Mouse (Mus musculus) hindbrain, embryonic 16.5 days (tissue): ENCODE results near the gene Fgf23. TPM values are rescaled to one million over a fixed set of nuclear protein-coding genes. Genes with fewer than 3 reads are reported as not detected.
A peak's percentile ranks its signal among the peaks of the same experiment; 100 is the strongest.

Source experiments
- ATAC-seq: fragments of 200-750 bp; cut with Nextera tagmentation; 2 replicates; pipeline ENCODE4 v1.8.0; 2017; ENCODE audit warnings: moderate TSS enrichment, moderate library complexity
- H3K27ac ChIP-seq: fragments of 300-500 bp; sonication (generic); 2 replicates; pipeline ENCODE4 v1.5.1; 2014; ENCODE audit warnings: low read depth, mild to moderate bottlenecking, control low read depth, low read length, moderate library complexity
- H3K27me3 ChIP-seq: fragments of 300-500 bp; sonication (generic); replicated peaks from 2 replicates; pipeline ENCODE4 v1.6.1; 2014; ENCODE audit warnings: low read length; ENCODE audit not compliant: control insufficient read depth, insufficient read depth
- H3K36me3 ChIP-seq: fragments of 300-500 bp; sonication (generic); 2 replicates; pipeline ENCODE4 v1.6.1; 2014; ENCODE audit warnings: mild to moderate bottlenecking, low read length, moderate library complexity, mixed read lengths; ENCODE audit not compliant: control insufficient read depth, insufficient read depth
- H3K4me1 ChIP-seq: fragments of 300-500 bp; sonication (generic); 2 replicates; pipeline ENCODE4 v1.6.1; 2014; ENCODE audit warnings: low read depth, low read length; ENCODE audit not compliant: control insufficient read depth, insufficient read depth
- H3K4me2 ChIP-seq: fragments of 300-500 bp; sonication (generic); 2 replicates; pipeline ENCODE4 v1.6.1; 2014; ENCODE audit warnings: mild to moderate bottlenecking, low read length, control low read depth, moderate library complexity
- H3K4me3 ChIP-seq: fragments of 300-500 bp; sonication (generic); 2 replicates; pipeline ENCODE4 v1.5.1; 2014; ENCODE audit warnings: mild to moderate bottlenecking, low read length, control low read depth, moderate library complexity
- H3K9ac ChIP-seq: fragments of 300-500 bp; sonication (generic); 2 replicates; pipeline ENCODE4 v1.6.1; 2014; ENCODE audit warnings: low read depth, mild to moderate bottlenecking, control low read depth, low read length, moderate library complexity
- H3K9me3 ChIP-seq: fragments of 300-500 bp; sonication (generic); 2 replicates; pipeline ENCODE4 v1.6.1; 2014; ENCODE audit warnings: mild to moderate bottlenecking, low read length, moderate library complexity; ENCODE audit not compliant: control insufficient read depth
- WGBS: fragments of 180-500 bp; shearing (Covaris S2); extraction: QIAGEN DNeasy Blood & Tissue Kit; methylation state at CpG from one replicate; pipeline ENCODE4 v1.1.7; 2014; 5-methylcytosine and 5-hydroxymethylcytosine counted together
- polyA plus RNA-seq: library from polyadenylated mRNA; unstranded; fragments of >200 nt; fragmentation: Nextera tagmentation; extraction: Ambion mirVana; gene quantifications from 2 replicates; pipeline ENCODE4 v1.2.1, GENCODE M21; 2015

The Fgf23 gene
- polyA plus RNA-seq, 1 experiment from 2014 or later, result 0.33 TPM

GRCm38 (mm10) chr6:127079867-127080731, 7.4 kb downstream of the Fgf23 start:
- ATAC-seq, result peak; percentile 95
- Histone ChIP-seq H3K27me3 (peaks cover 6% of the 10 kb centered on the region; the same call in 1 of the 2 replicates), H3K9me3 (no peaks in the 10 kb centered on the region), H3K36me3 (no peaks in the 10 kb centered on the region), H3K4me1 (no peaks in the 10 kb centered on the region), H3K4me2 (peak overlapping the region; percentile 98), H3K4me3 (peak overlapping the region; percentile 73), H3K27ac (peak overlapping the region; percentile 94), H3K9ac (peak overlapping the region; percentile 93)
- WGBS, result 1% methylated on average over 59 of the region's 59 CpGs

- H3K9ac ChIP-seq, result no peak overlapping the region
- H3K4me1 ChIP-seq, result no peaks in the 10 kb centered on the region
- no peak overlapping the region for H3K4me3 ChIP-seq
- no peak for ATAC-seq
- no peaks in the 10 kb centered on the region for H3K36me3 ChIP-seq
- 63% methylated on average over 6 of the region's 6 CpGs for WGBS
- no peaks in the 10 kb centered on the region for H3K9me3 ChIP-seq
- no peak overlapping the region for H3K4me2 ChIP-seq
- peaks cover 6% of the 10 kb centered on the region; the same call in 1 of the 2 replicates for H3K27me3 ChIP-seq
- no peak overlapping the region for H3K27ac ChIP-seq
Observed at GRCm38 (mm10) chr6:127081820-127082219, 9.1 kb downstream of the Fgf23 start.

- ATAC-seq, result no peak
- no peak overlapping the region for H3K4me3 ChIP-seq
- no peak overlapping the region for H3K4me2 ChIP-seq
- 68% methylated on average over 4 of the region's 4 CpGs for WGBS
- H3K27me3 ChIP-seq, result no peaks in the 10 kb centered on the region; the same call in 1 of the 2 replicates
- no peak overlapping the region for H3K9ac ChIP-seq
- no peaks in the 10 kb centered on the region for H3K9me3 ChIP-seq
- no peak overlapping the region for H3K27ac ChIP-seq
- H3K4me1 ChIP-seq, result no peaks in the 10 kb centered on the region
- H3K36me3 ChIP-seq, result peaks cover 14% of the 10 kb centered on the region
Observed at GRCm38 (mm10) chr6:127086739-127087138, 14.0 kb downstream of the Fgf23 start.

DNA sequence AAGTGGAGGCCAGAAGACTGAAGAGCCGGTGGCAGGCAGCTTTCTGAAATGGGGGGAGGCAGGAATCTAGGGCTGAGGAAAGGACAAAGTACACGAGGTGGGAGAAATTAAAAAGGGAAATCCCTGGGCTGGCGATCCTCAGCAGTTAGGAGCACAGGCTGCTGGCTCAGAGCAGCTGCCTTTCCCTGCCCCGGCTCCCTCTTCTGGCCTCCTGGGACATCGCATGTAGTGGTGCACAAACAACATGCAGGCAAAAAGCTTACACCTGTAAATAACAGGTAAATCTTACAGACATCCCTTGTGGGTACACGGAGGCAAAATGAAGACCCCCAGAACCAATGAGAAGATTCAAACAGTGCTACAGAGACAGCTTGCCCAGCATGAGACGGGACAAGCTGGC, 21.9 kb downstream of the Fgf23 start:
- H3K9ac ChIP-seq, result no peak overlapping the region
- H3K9me3 ChIP-seq, result no peaks in the 10 kb centered on the region
- ATAC-seq, result no peak
- H3K4me1 ChIP-seq, result no peaks in the 10 kb centered on the region
- no peak overlapping the region for H3K4me2 ChIP-seq
- 60% methylated on average over 7 of the region's 7 CpGs for WGBS
- H3K27me3 ChIP-seq, result no peaks in the 10 kb centered on the region
- peaks cover 5% of the 10 kb centered on the region for H3K36me3 ChIP-seq
- no peak overlapping the region for H3K27ac ChIP-seq
- no peak overlapping the region for H3K4me3 ChIP-seq

- Histone ChIP-seq H3K4me2 (no peak overlapping the region), H3K4me3 (no peak overlapping the region), H3K36me3 (no peaks in the 10 kb centered on the region), H3K4me1 (peaks cover 6% of the 10 kb centered on the region), H3K9me3 (no peaks in the 10 kb centered on the region), H3K27ac (no peak overlapping the region), H3K27me3 (no peaks in the 10 kb centered on the region), H3K9ac (no peak overlapping the region)
- ATAC-seq, result no peak
- 94% methylated on average over 6 of the region's 6 CpGs for WGBS
Observed at GRCm38 (mm10) chr6:127103506-127104275, 31.0 kb downstream of the Fgf23 start.

GRCm38 (mm10) chr6:127104396-127105029, 31.8 kb downstream of the Fgf23 start:
- peaks cover 8% of the 10 kb centered on the region for H3K4me1 ChIP-seq
- no peak overlapping the region for H3K9ac ChIP-seq
- no peaks in the 10 kb centered on the region for H3K27me3 ChIP-seq
- H3K36me3 ChIP-seq, result no peaks in the 10 kb centered on the region
- no peak overlapping the region for H3K4me3 ChIP-seq
- no peaks in the 10 kb centered on the region for H3K9me3 ChIP-seq
- H3K4me2 ChIP-seq, result no peak overlapping the region
- H3K27ac ChIP-seq, result no peak overlapping the region
- 88% methylated on average over 7 of the region's 7 CpGs for WGBS
- ATAC-seq, result no peak

GRCm38 (mm10) chr6:127105107-127105506, 32.4 kb downstream of the Fgf23 start:
- Histone ChIP-seq H3K9me3 (no peaks in the 10 kb centered on the region), H3K27ac (no peak overlapping the region), H3K4me2 (no peak overlapping the region), H3K36me3 (no peaks in the 10 kb centered on the region), H3K9ac (no peak overlapping the region), H3K4me1 (peaks cover 8% of the 10 kb centered on the region), H3K4me3 (no peak overlapping the region), H3K27me3 (no peaks in the 10 kb centered on the region)
- WGBS, result 72% methylated on average over 6 of the region's 6 CpGs
- ATAC-seq, result no peak

- peaks cover 8% of the 10 kb centered on the region for H3K4me1 ChIP-seq
- H3K9ac ChIP-seq, result no peak overlapping the region
- no peak overlapping the region for H3K27ac ChIP-seq
- no peaks in the 10 kb centered on the region for H3K27me3 ChIP-seq
- WGBS, result 86% methylated on average over 5 of the region's 5 CpGs
- no peak overlapping the region for H3K4me3 ChIP-seq
- ATAC-seq, result no peak
- H3K4me2 ChIP-seq, result no peak overlapping the region
- H3K36me3 ChIP-seq, result no peaks in the 10 kb centered on the region
- H3K9me3 ChIP-seq, result no peaks in the 10 kb centered on the region
Observed at GRCm38 (mm10) chr6:127106189-127106588, 33.5 kb downstream of the Fgf23 start.

DNA sequence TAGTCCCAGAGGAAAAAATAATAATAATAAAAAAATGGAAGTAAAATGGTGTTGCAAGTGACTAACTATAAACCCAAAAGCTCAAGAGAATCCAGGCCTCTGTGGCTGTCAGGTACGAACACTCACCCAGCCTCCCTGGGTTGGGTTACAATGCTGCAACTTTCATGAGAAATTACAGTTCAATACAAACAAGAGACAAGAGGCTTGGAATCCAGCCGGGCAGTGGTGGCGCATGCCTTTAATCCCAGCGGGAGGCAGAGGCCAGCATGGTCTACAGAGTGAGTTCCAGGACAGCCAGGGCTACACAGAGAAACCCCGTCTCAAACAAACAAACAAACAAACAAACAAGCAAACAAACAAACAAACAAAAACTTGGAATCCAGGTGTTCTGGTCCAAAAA, 34.0 kb downstream of the Fgf23 start:
- Histone ChIP-seq H3K4me3 (no peak overlapping the region), H3K4me2 (no peak overlapping the region), H3K4me1 (peaks cover 8% of the 10 kb centered on the region), H3K27ac (no peak overlapping the region), H3K9me3 (no peaks in the 10 kb centered on the region), H3K27me3 (no peaks in the 10 kb centered on the region), H3K9ac (no peak overlapping the region), H3K36me3 (no peaks in the 10 kb centered on the region)
- 50% methylated on average over 5 of the region's 5 CpGs for WGBS
- ATAC-seq, result no peak
